Mouse (Mus musculus) 3134 (cell line): ENCODE measurements at regions not wholly inside any gene's neighbourhood (a gene's known extent, or its start where the extent isn't known, plus 50 kb on each side); places are given as distances from the start of the nearest gene placed in this dataset.
"Not testable (repeated sequence)": the region's sequence is repeated elsewhere in the genome, so short reads cannot be mapped to it uniquely, and the experiment has no call there.

Experiments
- DNase-seq: peaks from one replicate; pipeline ENCODE4 v3.0.0-alpha.2; 2011; ENCODE audit warnings: low spot score; ENCODE audit not compliant: insufficient read length; ENCODE audit errors: extremely low read depth

- DNase-seq = peak; percentile 86
Observed at GRCm38 (mm10) chrY:4150031-4150430, 378.6 kb downstream of the Gm3376 start.

GRCm38 (mm10) chrY:4150681-4151080 lies 379.2 kb downstream of the Gm3376 start:
- not testable (repeated sequence) for DNase-seq

- peak; percentile 47 for DNase-seq
Observed at GRCm38 (mm10) chrY:4152998-4153397, 381.5 kb downstream of the Gm3376 start.

GRCm38 (mm10) chrY:4160371-4160770 lies 388.9 kb downstream of the Gm3376 start:
- DNase-seq = no peak
